Mouse (Mus musculus) activated CD4-positive, CD25-positive, alpha-beta regulatory T cell, adult 4 months (primary cell): ENCODE data around the gene Zxdc. TPM values are rescaled to one million over a fixed set of nuclear protein-coding genes. Genes with fewer than 3 reads are reported as not detected.

Source experiments
- ATAC-seq: one replicate; pipeline ENCODE4 v1.8.0; 2017
- polyA plus RNA-seq, 2 experiments: library from polyadenylated mRNA; unstranded; fragments of 100-300 nt; shearing (Covaris generic); gene quantifications; one replicate each; pipeline ENCODE4 v1.2.1; 2017

The Zxdc gene
- polyA plus RNA-seq: 1 to 10 TPM; 4.9 to 8.5 TPM

- ATAC-seq: peak; percentile 91
Measured at GRCm38 (mm10) chr6:90368976-90369724, at the start of gene Zxdc. Zxdc (plus strand) TSS chr6:90369492.

DNA sequence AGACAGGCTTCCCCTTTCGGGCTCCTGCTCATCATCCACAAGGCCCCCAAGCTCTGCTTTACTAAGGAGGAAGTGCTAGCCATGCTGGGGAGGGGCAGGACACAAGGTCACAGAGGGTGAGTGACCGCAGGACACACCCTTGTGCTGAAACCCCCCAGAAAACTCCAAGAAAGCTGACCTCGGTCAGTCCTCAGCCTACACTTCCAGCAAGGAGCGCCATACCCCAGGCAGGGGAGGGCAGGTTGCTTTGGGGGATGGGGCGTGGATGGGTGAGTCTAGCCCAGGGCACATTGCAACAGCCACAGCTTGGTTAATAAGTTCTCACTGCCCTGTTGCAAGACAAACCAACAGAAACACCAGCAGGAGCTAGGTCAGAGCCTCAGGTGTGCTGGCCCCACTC lies 48.9 kb upstream of the Zxdc start:
- ATAC-seq: no peak

DNA sequence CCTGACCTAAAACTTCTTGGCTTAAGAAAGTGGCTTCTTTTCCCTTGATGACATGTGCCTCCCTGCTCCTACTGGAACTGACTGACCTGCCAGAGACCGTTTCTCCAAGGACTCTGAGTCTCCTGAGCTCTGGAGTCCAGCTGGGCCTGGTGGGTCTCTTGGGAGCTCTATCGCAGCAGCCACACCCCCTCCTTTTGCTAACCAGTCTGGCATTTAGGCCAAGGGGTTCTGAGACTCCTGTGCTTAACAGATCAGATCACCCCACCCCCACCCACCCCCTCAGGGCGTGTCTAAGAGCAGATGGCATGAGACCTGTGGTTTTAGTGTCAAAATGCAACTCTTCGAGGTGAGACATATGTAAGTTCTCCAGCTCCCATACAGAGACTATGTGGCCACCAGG lies 47.5 kb upstream of the Zxdc start:
- ATAC-seq: no peak

GRCm38 (mm10) chr6:90324026-90324425 lies 45.3 kb upstream of the Zxdc start:
- ATAC-seq: no peak

GRCm38 (mm10) chr6:90324463-90324862 lies 44.8 kb upstream of the Zxdc start:
- no peak for ATAC-seq

GRCm38 (mm10) chr6:90324991-90325390 lies 44.3 kb upstream of the Zxdc start, which contains the start of gene Chst13:
Chst13 (minus strand) TSS chr6:90325185.
- no peak for ATAC-seq

GRCm38 (mm10) chr6:90327670-90328069 lies 41.6 kb upstream of the Zxdc start:
- ATAC-seq: no peak

DNA sequence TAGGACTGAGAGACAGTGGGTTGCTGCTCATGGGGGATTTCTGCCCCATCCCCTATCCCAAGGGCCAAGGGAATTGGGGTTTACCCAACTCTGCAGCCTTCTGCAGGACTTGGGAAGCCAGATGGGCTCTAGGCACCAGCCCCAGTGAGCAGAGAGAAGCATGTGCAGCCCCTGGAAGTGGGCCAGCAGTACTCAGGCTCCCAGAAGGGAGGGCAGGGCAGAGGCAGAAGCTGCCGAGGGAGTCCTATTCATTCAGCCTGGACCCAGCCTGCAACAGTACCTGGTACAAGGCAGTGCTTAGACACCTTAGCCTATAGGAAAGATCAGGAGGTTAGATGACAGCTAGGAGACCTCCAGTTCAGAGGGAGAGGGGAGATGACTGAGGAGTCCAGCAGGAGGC lies 39.3 kb upstream of the Zxdc start:
- ATAC-seq: no peak

GRCm38 (mm10) chr6:90332561-90333425 lies 36.5 kb upstream of the Zxdc start, which contains the start of gene Uroc1:
Uroc1 (plus strand) TSS chr6:90333284.
- ATAC-seq: no peak

DNA sequence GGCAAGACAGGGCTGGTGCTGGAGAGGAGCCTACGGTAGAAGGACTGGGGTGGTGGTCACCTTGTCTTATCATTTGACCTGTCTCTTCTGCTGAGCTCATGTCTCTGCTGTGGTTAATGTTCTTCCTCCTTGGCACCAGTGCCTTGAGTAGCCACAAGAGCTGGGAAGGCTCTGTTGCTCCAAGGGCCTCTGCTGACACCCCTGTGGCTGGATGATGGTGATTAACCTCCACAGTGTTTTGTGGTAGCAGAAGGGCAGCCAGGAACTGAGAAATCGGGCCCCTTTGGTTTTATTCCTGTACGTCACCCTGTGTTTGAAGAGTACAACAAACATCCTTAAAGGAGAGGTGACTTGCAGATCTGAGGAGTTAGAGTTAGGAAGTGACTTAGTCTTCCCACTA lies 35.0 kb upstream of the Zxdc start:
- no peak for ATAC-seq

- no peak for ATAC-seq
Measured at GRCm38 (mm10) chr6:90342343-90342742, 26.9 kb upstream of the Zxdc start.

GRCm38 (mm10) chr6:90347183-90347582 lies 22.1 kb upstream of the Zxdc start:
- no peak for ATAC-seq

DNA sequence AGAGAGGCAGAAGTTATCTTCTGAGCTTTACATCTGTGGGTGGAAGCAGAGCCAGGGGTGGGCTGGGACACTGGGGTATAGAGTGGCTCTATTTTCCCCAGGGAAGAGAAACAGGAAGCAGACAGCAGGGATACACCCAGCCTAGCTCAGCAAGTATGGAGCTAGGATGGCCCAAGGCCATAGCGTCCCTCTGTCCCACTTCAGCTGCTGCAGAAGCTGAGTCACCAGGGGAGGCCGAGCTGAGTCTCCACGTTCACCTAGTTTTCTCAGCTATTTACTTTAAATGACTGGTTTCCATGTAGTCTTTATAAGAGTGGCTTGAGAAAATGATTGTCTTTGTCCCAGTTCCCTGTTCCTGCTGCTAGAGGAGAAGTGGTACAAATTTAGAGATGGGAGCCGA lies 20.8 kb upstream of the Zxdc start:
- no peak for ATAC-seq

- no peak for ATAC-seq
Measured at GRCm38 (mm10) chr6:90350011-90350410, 19.3 kb upstream of the Zxdc start.

DNA sequence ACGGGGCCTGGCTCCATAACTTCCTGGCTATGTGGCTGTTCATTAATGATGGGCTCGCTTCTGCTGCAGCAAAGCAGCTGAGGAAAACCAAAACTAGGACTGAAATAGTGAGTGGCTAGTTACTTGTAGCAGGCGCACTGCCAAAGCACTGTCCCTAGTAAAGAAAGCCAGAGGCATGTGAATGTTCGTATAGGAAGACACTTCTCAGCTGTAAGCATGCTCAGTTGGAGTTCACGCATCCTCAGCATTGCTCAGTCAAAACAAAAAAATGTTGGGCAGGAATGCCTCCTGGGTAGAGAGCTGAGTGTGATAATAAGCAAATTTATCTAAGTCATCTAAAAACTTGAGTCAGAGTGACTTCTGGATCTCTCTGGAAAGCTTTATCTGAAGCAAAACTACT lies 11.2 kb upstream of the Zxdc start:
- no peak for ATAC-seq

DNA sequence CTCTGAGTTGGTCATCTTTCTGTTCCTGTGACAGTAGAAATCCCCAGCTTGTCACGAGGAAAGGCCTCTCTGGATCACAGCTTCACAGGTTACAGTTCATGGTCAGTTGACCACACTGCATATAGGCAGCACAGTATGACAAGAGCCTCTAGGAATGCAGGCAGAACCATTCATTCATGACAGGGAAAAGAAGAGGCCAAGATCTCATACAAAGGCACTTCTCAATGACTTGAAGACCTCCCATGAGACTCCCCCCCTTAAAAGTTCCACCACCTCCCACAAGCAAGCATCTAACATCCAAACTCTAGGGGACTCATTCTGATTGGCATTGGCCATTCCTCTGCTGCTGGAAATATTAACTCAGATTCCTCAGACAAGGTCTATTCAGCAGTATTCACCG lies 9.8 kb upstream of the Zxdc start:
- no peak for ATAC-seq

DNA sequence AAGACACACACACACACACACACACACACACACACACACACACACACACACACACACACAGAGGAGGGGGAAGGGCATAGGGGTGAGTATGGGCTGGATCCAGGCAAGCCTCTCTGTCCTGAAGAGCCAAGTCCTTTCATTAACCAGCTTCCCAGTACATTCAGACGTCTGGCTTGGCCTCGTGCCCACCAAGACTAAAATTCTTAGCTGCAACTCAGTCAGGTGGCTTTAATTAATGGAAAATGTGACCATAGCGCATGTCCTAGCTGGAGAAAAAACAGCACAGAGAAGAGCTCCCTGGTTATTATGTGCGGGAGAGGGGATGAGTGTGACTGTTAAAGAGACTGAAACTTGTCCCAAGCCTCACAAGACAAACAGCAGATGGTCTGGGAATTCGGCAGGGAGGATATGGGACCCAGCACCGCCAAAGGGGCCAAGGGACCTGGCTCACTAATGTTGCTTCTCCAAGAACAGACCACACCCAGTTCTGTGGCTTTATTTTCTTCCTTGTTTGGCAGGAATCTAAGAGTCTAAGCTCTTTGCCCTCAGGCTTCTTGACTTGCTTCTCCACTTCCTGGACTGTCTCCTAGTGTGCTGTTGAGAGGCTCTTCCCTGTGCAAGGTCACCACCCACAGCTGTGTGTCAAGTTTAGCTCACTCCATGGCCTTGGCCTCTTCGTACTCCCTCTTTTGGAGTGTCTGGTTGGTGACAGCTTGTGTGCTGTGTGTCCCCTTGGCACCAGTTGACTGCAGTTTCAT lies 9.1 kb upstream of the Zxdc start:
- ATAC-seq: no peak

GRCm38 (mm10) chr6:90360922-90361614 lies 8.2 kb upstream of the Zxdc start:
- ATAC-seq: no peak

- ATAC-seq: no peak
Measured at GRCm38 (mm10) chr6:90363301-90363700, 6.0 kb upstream of the Zxdc start.

DNA sequence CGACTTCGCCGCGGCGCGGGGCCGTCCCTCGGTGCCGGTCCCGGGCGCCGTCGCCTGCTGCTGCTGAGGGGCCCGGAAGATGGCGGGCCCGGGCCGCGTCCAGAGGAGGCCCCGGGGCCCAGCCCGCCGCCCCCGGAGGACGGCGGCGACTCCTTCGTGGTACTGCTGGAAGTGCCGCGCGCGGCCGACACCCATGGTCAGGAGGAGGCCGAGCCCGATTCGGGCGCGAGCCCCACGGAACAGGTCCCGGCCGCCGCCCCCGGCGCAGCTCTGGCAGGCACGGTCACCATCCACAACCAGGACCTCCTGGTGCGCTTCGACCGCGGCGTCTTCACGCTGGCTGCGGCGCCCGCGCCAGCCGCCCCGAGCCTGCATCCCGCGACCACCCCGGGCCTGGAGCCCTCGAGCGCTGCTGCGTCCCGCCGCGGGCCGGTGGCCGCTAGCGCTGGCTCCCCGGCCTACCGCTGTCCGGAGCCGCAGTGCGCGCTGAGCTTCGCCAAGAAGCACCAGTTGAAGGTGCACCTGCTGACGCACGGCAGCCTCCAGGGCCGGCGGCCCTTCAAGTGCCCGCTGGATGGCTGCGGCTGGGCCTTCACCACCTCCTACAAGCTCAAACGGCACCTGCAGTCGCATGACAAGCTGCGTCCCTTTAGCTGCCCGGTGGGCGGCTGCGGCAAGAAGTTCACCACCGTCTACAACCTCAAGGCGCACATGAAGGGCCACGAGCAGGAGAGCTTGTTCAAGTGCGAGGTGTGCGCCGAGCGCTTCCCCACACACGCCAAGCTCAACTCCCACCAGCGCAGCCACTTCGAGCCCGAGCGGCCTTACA lies 647 bp downstream of the Zxdc start:
- peak; percentile 58 for ATAC-seq

- no peak for ATAC-seq
Measured at GRCm38 (mm10) chr6:90374647-90375046, 5.4 kb downstream of the Zxdc start.
